Mouse (Mus musculus): ENCODE measurements around the gene Slc25a3. TPM values are rescaled to one million over a fixed set of nuclear protein-coding genes. Genes with fewer than 3 reads are reported as not detected.

Gene Slc25a3
- polyA plus RNA-seq, 1 experiment = 598 TPM

DNA sequence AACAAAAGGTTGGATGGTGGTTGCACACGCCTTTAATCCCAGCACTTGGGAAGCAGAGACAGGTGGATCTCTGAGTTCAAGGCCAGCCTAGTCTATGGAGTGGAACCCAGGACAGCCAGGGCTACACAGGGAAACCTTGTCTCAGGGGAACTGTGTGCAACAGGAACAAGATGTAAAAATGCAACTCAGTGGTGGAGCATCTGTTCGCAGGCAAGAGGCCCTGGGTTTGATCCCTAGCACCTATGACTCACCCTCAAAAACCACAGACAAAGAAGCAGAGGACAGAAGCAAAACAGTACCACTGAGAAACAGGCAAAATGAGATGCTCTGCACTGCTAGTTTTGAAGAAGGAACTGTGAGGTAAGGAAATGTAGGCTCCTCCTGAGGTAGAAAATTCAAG, 47.2 kb downstream of the Slc25a3 start:
- Histone ChIP-seq H3K4me1 (ENCODE audit: control insufficient read depth, insufficient read depth, low read length) (no peaks in the 10 kb centered on the region), H3K27ac (ENCODE audit: insufficient read depth, low read length) (no peak overlapping the region), H3K4me3 (ENCODE audit: insufficient read depth, low read length) (no peak overlapping the region)
- TF ChIP-seq POLR2A (IDR thresholded peaks at IDR 0.05; ENCODE audit: extremely low read depth, insufficient read depth, low read length) = no peak
- TF ChIP-seq CTCF (IDR thresholded peaks at IDR 0.05; ENCODE audit: extremely low read depth, insufficient read depth, low read length) = no peak

DNA sequence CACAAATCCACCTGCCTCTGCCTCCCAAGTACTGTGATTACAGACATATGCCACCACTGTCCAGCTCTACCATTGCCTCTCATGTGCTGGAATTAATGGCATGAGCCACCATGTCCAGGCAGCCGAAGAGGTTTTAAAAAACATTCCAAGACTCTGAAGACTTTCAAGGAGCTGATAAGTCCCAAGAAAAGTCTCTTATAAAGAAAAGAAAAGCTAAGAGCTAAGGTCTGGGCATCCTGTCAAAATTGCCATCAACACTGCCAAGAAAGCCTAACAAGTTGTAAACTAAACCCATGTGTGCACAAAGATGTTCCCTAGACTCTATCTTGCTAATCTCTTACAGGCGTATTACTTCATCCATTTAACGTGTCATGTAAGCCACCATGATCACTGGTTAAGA, 50.5 kb downstream of the Slc25a3 start:
- Histone ChIP-seq H3K4me3 (ENCODE audit: insufficient read depth, low read length) (no peak overlapping the region), H3K27ac (ENCODE audit: insufficient read depth, low read length) (no peak overlapping the region), H3K4me1 (ENCODE audit: control insufficient read depth, insufficient read depth, low read length) (no peaks in the 10 kb centered on the region)
- TF ChIP-seq POLR2A (IDR thresholded peaks at IDR 0.05; ENCODE audit: extremely low read depth, insufficient read depth, low read length) = no peak

DNA sequence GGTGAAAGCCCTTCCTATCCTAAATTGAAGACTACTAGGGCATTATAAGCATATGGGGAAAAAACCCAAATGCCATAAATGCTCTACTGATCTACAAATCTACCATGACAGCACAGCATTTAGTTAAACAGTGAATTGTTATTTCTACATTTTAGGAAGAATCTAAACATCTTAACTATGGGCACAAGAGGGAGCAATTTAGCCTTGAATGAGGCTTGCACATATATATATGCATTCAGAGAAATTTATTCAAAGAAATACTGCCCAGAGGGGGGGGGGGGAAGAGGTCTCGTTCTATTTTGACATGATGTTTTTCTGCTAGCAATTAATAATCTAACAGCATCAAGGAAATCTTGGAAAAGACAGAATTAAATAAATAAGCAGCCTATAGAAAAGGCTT, 52.1 kb downstream of the Slc25a3 start:
- no peak overlapping the region for H3K27ac ChIP-seq (ENCODE audit: insufficient read depth, low read length)
- H3K4me1 ChIP-seq (ENCODE audit: control insufficient read depth, insufficient read depth, low read length) = no peaks in the 10 kb centered on the region
- H3K4me3 ChIP-seq (ENCODE audit: insufficient read depth, low read length) = no peak overlapping the region
- no peak for TF ChIP-seq CTCF (IDR thresholded peaks at IDR 0.05; ENCODE audit: extremely low read depth, insufficient read depth, low read length)
- TF ChIP-seq POLR2A (IDR thresholded peaks at IDR 0.05; ENCODE audit: extremely low read depth, insufficient read depth, low read length) = no peak

Other genes with a start within 250 kb of the Slc25a3 start
- 8.3 and 9.3 TPM in 2 replicates for gene Apaf1, start 41.3 kb downstream of the Slc25a3 start, polyA plus RNA-seq (2012; rRNA removed)
- 10.4 and 12.1 TPM in 2 replicates for gene Ikbip, start 41.1 kb downstream of the Slc25a3 start, polyA plus RNA-seq (2012; rRNA removed)
- 32.5 and 32.8 TPM in 2 replicates for gene Tmpo, start 57.3 kb upstream of the Slc25a3 start, polyA plus RNA-seq (2012; rRNA removed)

Measured in cortical plate, adult 2 months (tissue).